Mouse (Mus musculus): Measurements from ENCODE around the gene Stk11.

DNA sequence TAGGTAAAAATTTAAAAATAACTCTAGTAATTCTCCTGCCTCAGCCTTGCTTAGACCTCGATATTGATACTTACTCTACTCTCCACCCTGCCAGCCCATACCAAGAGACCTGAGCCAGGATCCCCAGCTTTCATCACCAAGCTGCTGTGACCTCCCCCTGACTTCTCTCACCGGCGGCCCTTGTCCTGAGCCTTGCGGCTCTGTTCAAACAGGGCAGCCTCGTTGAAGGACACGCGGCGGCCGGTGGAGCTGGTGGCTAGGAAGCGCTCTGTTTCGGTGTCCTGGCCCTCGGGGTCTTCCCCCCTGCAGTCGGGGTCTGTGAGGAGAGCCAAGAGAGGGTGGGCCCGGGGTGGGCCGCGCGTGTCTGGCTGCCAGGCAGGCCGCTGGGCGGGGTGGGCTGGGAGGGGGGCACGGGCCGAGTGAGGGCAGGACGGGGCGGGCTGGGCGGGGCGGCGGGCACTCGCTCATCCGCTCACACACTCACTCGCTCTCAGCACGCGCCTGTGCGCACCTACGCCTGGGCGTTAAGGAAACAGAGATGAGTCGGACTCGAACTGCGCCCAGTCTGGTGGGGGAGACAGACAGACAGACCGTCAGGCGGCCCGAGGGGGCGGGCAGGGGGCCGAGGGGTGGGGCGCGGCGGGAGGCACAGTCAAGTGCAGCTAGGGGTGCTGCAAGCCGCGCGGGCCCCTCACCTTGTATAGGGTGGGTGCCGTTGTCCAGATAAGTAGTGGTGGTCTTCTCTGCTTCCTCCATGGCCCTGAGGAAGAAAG lies 20.8 kb downstream of the Stk11 start:
- TF ChIP-seq CTCF (IDR thresholded peaks at IDR 0.05; ENCODE audit: low read depth) (no peak), EP300 (IDR thresholded peaks at IDR 0.05; ENCODE audit: low read depth) (no peak)
